Mouse (Mus musculus): ENCODE data around the gene Fam107a. TPM values are rescaled to one million over a fixed set of nuclear protein-coding genes. Genes with fewer than 3 reads are reported as not detected.

Fam107a gene
- polyA plus RNA-seq, 1 experiment from 2014 or later = 8.2 TPM

DNA sequence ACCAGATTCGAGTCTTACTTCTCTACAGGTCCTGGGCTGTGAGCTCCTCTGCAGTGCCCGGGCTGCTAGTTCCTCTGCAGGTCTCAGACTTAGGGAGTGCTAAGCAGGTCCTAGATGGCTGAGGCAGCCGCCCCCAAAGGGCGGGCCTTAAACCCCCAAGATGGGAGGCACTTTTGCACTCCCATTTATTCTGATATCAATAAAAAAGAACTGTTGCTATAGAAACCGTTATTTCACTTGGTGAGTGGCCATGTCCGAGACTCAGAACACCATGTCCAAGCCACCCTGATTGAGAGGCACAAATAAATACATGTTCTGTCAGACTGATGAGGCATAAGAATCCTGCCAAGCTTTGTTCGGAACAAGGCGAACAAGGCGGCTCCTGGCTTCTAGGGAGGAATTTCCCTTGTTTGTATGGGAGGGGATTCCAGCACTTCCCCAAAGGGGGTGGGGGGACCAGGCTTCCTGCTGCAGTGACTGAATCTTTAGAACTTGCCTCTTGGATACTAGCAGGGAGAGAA is 8.1 kb downstream of the Fam107a start:
- H3K36me3 ChIP-seq (ENCODE audit: insufficient read depth, low read length) = no peaks in the 10 kb centered on the region
- H3K4me1 ChIP-seq (replicated peaks; ENCODE audit: insufficient read depth, low read length) = no peaks in the 10 kb centered on the region
- no peaks in the 10 kb centered on the region for H3K9me3 ChIP-seq (replicated peaks; ENCODE audit: low read length)
- H3K9ac ChIP-seq (ENCODE audit: low read depth, low read length) = no peak overlapping the region
- no peak overlapping the region; the same call in 1 of the 2 replicates for H3K27ac ChIP-seq
- WGBS = 21% methylated on average over 9 of the region's 9 CpGs
- TF ChIP-seq CTCF (IDR thresholded peaks at IDR 0.05; ENCODE audit: low read depth) = no peak
- no peaks in the 10 kb centered on the region for H3K27me3 ChIP-seq (ENCODE audit: insufficient read depth, low read length)
- peak overlapping the region; percentile 11; the same call in 1 of the 2 replicates for H3K4me2 ChIP-seq (ENCODE audit: low read length)
- no peak for ATAC-seq (replicated peaks; ENCODE audit: low FRiP score, low read depth)
- peak; percentile 40 for DNase-seq (ENCODE audit: low spot score)
- H3K4me3 ChIP-seq (replicated peaks; ENCODE audit: low read depth, low read length) = no peak overlapping the region

DNA sequence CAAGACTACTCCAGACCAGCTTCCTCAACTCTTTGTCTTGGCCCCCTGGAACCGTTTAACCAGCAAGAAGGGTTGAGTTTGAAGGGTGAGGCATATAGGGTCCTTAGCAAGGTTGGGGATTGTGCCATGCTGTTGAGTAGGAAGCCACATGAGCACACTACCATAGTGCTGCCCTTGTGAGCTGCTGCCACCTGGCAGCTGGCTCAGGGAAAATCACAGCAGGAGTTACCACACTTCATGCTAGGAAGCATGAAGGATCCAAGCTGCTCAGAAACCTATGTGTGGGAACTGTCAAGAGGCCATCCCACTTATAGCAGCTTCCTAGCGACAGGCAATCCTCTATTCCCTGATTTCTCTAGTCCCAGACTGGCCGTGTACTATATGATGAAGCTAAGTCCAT is 9.2 kb downstream of the Fam107a start:
- TF ChIP-seq CTCF (IDR thresholded peaks at IDR 0.05; ENCODE audit: low read depth) = peak; percentile 28; the same call in 1 of the 2 replicates
- Histone ChIP-seq H3K4me1 (replicated peaks; ENCODE audit: insufficient read depth, low read length) (no peaks in the 10 kb centered on the region), H3K4me3 (replicated peaks; ENCODE audit: low read depth, low read length) (no peak overlapping the region), H3K36me3 (ENCODE audit: insufficient read depth, low read length) (no peaks in the 10 kb centered on the region), H3K9me3 (replicated peaks; ENCODE audit: low read length) (no peaks in the 10 kb centered on the region), H3K4me2 (ENCODE audit: low read length) (no peak overlapping the region), H3K9ac (ENCODE audit: low read depth, low read length) (no peak overlapping the region), H3K27ac (no peak overlapping the region), H3K27me3 (ENCODE audit: insufficient read depth, low read length) (no peaks in the 10 kb centered on the region)
- ATAC-seq (replicated peaks; ENCODE audit: low FRiP score, low read depth) (no peak), DNase-seq (ENCODE audit: low spot score) (no peak)
- WGBS = 78% methylated on average over 3 of the region's 3 CpGs

DNA sequence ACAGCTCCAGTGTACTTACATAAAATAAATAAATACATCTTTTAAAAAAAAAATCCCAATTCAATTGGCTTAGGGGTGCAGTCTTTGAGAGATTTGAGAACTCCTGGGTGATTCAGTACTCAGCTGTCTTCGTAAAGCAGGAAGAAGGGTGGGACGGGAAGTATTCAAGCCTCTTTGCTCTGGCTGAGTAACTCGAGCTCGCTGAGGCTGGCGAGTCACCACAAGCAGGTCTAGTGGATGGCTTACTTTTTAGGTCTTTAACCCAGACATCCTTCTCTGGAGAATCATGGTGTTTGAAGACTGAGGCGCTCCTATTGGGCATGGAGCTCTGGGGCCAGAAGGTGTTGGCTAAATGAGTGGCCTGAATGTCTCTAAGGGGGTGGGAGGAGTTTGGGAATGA is 10.9 kb downstream of the Fam107a start:
- Histone ChIP-seq H3K27me3 (ENCODE audit: insufficient read depth, low read length) (no peaks in the 10 kb centered on the region), H3K9ac (ENCODE audit: low read depth, low read length) (no peak overlapping the region), H3K4me3 (replicated peaks; ENCODE audit: low read depth, low read length) (no peak overlapping the region), H3K27ac (no peak overlapping the region), H3K4me2 (ENCODE audit: low read length) (no peak overlapping the region), H3K36me3 (ENCODE audit: insufficient read depth, low read length) (no peaks in the 10 kb centered on the region), H3K4me1 (replicated peaks; ENCODE audit: insufficient read depth, low read length) (no peaks in the 10 kb centered on the region), H3K9me3 (replicated peaks; ENCODE audit: low read length) (no peaks in the 10 kb centered on the region)
- no peak for TF ChIP-seq CTCF (IDR thresholded peaks at IDR 0.05; ENCODE audit: low read depth)
- no peak for ATAC-seq (replicated peaks; ENCODE audit: low FRiP score, low read depth)
- DNase-seq (ENCODE audit: low spot score) = no peak
- 53% methylated on average over 6 of the region's 6 CpGs for WGBS

DNA sequence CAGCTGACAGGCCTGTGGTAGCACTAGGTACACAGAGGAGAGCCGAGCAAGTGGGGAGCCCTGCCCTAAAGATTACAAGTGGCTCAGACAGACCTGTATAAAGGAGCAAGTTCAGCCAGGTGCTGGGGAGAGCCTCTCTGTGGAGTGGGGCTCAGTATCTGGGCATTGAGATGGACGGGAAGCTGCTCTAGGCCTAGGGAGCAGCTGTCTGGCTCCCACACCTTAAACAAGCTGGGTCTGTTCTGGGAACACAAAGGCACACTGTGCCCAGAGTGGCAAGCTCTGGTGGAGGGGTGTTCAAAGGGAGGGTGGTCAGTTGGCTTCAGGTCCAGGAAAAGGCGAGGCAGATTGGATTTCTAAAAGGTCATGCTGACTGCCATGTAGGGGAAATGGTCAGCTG is 12.8 kb downstream of the Fam107a start:
- H3K36me3 ChIP-seq (ENCODE audit: insufficient read depth, low read length) = no peaks in the 10 kb centered on the region
- ATAC-seq (replicated peaks; ENCODE audit: low FRiP score, low read depth) = no peak
- H3K4me3 ChIP-seq (replicated peaks; ENCODE audit: low read depth, low read length) = no peak overlapping the region
- H3K4me2 ChIP-seq (ENCODE audit: low read length) = no peak overlapping the region
- H3K27me3 ChIP-seq (ENCODE audit: insufficient read depth, low read length) = no peaks in the 10 kb centered on the region
- DNase-seq (ENCODE audit: low spot score) = no peak
- 54% methylated on average over 3 of the region's 3 CpGs for WGBS
- no peaks in the 10 kb centered on the region for H3K4me1 ChIP-seq (replicated peaks; ENCODE audit: insufficient read depth, low read length)
- 0 out of 2 replicates have a peak overlapping the region, but pooled peaks have one; percentile 44 for H3K27ac ChIP-seq
- no peak for TF ChIP-seq CTCF (IDR thresholded peaks at IDR 0.05; ENCODE audit: low read depth)
- H3K9ac ChIP-seq (ENCODE audit: low read depth, low read length) = no peak overlapping the region
- no peaks in the 10 kb centered on the region for H3K9me3 ChIP-seq (replicated peaks; ENCODE audit: low read length)

DNA sequence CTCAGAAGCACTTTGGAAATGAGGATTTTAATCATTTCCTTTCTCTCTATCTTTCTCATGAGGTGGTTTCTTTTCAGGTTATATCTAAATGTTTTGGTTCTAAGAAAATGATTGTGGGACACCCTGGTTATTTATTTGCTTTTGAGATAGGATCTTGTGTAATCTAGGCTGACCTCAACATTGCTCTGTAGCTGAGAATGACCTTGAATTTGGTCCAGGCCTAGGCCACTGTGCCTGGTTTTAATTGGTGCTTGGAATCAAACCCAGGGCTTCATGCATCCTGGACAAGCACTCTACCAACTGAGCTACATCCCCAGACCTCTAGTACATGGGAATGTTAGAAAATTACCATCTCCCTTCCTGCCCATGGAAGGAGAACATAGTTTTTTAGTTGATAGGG is 13.7 kb downstream of the Fam107a start:
- Histone ChIP-seq H3K27ac (no peak overlapping the region), H3K27me3 (ENCODE audit: insufficient read depth, low read length) (no peaks in the 10 kb centered on the region), H3K9ac (ENCODE audit: low read depth, low read length) (no peak overlapping the region), H3K36me3 (ENCODE audit: insufficient read depth, low read length) (no peaks in the 10 kb centered on the region), H3K4me2 (ENCODE audit: low read length) (no peak overlapping the region), H3K4me1 (replicated peaks; ENCODE audit: insufficient read depth, low read length) (no peaks in the 10 kb centered on the region), H3K9me3 (replicated peaks; ENCODE audit: low read length) (no peaks in the 10 kb centered on the region), H3K4me3 (replicated peaks; ENCODE audit: low read depth, low read length) (no peak overlapping the region)
- no peak for DNase-seq (ENCODE audit: low spot score)
- no peak for ATAC-seq (replicated peaks; ENCODE audit: low FRiP score, low read depth)
- no peak for TF ChIP-seq CTCF (IDR thresholded peaks at IDR 0.05; ENCODE audit: low read depth)

DNA sequence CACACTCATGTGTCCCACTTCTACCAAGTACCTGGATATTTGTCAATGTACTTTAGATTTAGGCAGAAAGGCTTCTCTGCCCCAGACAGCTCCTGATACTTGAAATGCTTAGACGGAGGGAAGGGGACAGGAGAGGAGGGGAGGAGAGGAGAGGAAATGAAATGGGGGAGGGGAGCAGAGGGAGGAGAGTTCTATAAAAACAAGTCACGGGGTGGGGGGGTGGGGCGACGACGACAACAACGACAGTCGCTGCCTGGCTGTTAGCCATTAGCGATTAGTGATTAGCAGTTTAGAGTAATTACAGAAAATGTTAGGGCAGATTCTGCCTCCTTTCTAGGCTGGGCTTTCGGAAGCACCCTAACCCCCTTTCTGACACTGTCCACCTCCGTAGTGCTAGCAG is 15.1 kb downstream of the Fam107a start:
- Histone ChIP-seq H3K4me2 (ENCODE audit: low read length) (no peak overlapping the region), H3K27me3 (ENCODE audit: insufficient read depth, low read length) (no peaks in the 10 kb centered on the region), H3K9me3 (replicated peaks; ENCODE audit: low read length) (no peaks in the 10 kb centered on the region), H3K36me3 (ENCODE audit: insufficient read depth, low read length) (no peaks in the 10 kb centered on the region), H3K4me3 (replicated peaks; ENCODE audit: low read depth, low read length) (no peak overlapping the region), H3K9ac (ENCODE audit: low read depth, low read length) (no peak overlapping the region), H3K4me1 (replicated peaks; ENCODE audit: insufficient read depth, low read length) (no peaks in the 10 kb centered on the region), H3K27ac (0 out of 2 replicates have a peak overlapping the region, but pooled peaks have one; percentile 1)
- ATAC-seq (replicated peaks; ENCODE audit: low FRiP score, low read depth) (no peak), DNase-seq (ENCODE audit: low spot score) (peak; percentile 18)
- 10% methylated on average over 10 of the region's 10 CpGs for WGBS
- no peak for TF ChIP-seq CTCF (IDR thresholded peaks at IDR 0.05; ENCODE audit: low read depth)

DNA sequence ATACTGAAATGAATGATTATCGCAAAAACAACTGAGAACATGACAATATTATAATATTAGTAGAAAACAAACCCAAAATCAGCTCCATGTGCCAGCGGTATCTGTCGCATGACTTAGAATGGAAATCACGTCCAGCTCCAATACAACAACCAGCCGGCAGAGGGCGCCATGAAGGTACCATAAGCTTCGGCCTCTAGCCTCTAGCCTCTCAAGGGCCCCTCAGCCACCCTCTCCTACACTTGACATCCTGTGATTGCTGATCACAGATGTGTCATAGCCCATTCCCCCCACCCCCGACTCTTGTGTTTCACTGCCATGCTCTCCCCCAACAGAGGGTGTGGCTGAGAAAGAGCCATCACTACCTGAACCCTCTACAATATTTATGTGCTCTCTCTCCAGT is 17.5 kb downstream of the Fam107a start:
- no peaks in the 10 kb centered on the region for H3K36me3 ChIP-seq (ENCODE audit: insufficient read depth, low read length)
- no peaks in the 10 kb centered on the region for H3K4me1 ChIP-seq (replicated peaks; ENCODE audit: insufficient read depth, low read length)
- no peaks in the 10 kb centered on the region for H3K27me3 ChIP-seq (ENCODE audit: insufficient read depth, low read length)
- H3K4me3 ChIP-seq (replicated peaks; ENCODE audit: low read depth, low read length) = no peak overlapping the region
- DNase-seq (ENCODE audit: low spot score) (peak; percentile 61), ATAC-seq (replicated peaks; ENCODE audit: low FRiP score, low read depth) (peak; percentile 72)
- H3K4me2 ChIP-seq (ENCODE audit: low read length) = no peak overlapping the region
- WGBS = 26% methylated on average over 8 of the region's 8 CpGs
- peak; percentile 78 for TF ChIP-seq CTCF (IDR thresholded peaks at IDR 0.05; ENCODE audit: low read depth)
- no peak overlapping the region for H3K9ac ChIP-seq (ENCODE audit: low read depth, low read length)
- H3K27ac ChIP-seq = no peak overlapping the region
- H3K9me3 ChIP-seq (replicated peaks; ENCODE audit: low read length) = no peaks in the 10 kb centered on the region
